Mouse (Mus musculus): ENCODE results near the gene Cenpb.

DNA sequence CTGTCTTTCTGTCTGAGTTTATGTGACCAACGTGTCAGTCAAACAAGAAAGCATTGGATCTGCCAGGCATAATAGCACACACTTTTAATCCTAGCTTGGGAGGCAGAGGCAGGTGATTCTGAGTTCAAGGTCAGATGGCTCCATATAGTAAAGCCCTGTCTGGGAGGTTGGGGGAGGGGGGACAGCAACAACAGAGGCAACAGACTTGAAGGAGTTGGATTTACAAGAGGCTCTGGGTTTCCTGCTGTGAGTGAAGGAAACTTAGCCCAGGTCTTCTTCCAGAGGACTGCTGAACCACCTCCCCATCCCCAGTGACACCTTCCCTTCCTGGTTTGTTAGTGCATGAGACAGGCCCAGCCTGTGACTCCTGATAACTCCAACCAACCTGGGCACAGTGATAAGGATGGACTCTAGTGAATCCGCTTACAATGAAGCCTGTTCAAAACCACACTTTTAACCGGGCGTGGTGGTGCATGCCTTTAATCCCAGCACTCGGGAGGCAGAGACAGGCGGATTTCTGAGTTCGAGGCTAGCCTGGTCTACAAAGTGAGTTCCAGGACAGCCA, 27.6 kb downstream of the Cenpb start:
- TF ChIP-seq CTCF (IDR thresholded peaks at IDR 0.05; ENCODE audit: low read depth): no peak
- TF ChIP-seq EP300 (IDR thresholded peaks at IDR 0.05; ENCODE audit: low read depth): no peak

Measured in heart, postnatal 0 days (tissue).